In the genomic region with DNA sequence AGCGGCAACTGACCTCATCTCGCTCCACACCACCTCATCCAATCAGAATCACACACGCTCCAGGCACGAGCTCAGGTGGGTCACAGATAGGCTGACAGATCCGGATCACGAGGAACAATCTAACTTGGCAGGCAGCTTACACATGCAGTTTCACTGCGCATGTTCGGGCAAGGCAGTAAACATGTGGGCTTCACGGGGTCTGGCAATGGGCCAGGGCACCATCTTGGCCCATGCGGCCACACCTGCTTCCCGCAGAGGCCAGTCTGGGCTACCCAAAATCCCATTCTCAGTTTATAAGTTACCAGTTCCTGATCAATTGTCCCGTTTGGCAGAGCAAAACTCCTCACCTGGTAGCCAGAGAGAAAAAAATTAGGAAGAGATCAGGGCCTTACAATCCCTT, we compare ENCODE assay signal across 5 mouse cellular contexts. TPM values are rescaled to one million over a fixed set of nuclear protein-coding genes. Genes with fewer than 3 reads are reported as not detected.
"Had no signal": no experiment of that assay in that cellular context is flagged by ENCODE, and none has a peak within 500 bp of the region (broad histone marks: within the 10 kb centered on the region; RNA-seq: fewer than 3 reads in every experiment).

No protein-coding gene starts in this region.

RNA-seq across cellular contexts. Expression of gene Gng4, which starts 14.0 kb away (rescaled TPM):
- total RNA-seq: liver, adult 2 months; megakaryocyte progenitor cell, adult 5-6 weeks; megakaryocyte, adult 5-6 weeks; megakaryocyte-erythroid progenitor cell, adult 5-6 weeks; monocyte, adult 5-6 weeks had no signal
